19 mouse cellular contexts compared by ENCODE assay signal in genomic region chr6:91108301-91108916, GRCm38 (mm10). TPM values are rescaled to one million over a fixed set of nuclear protein-coding genes. Genes with fewer than 3 reads are reported as not detected.
A peak's percentile ranks its signal among the peaks of the same experiment; 100 is the strongest.
DNase-seq lines count a peak whose midpoint lies in the region; ATAC-seq and TF ChIP-seq lines count a peak whose summit lies in the region.
"Had no signal": no experiment of that assay in that cellular context is flagged by ENCODE, and none has a peak within 500 bp of the region (broad histone marks: within the 10 kb centered on the region; RNA-seq: fewer than 3 reads in every experiment).

No protein-coding gene starts in this region.

- WGBS in heart, embryonic 16.5 days: 72% methylated on average over 3 of the region's 3 CpGs
- 65% methylated on average over 3 of the region's 3 CpGs for WGBS in lung, embryonic 14.5 days

- H3K27ac ChIP-seq in heart, embryonic 16.5 days (ENCODE audit: low read length): peak overlapping the region; percentile 35; the same call in 1 of the 2 replicates
- no peak overlapping the region for H3K27ac ChIP-seq in lung, embryonic 14.5 days (ENCODE audit: low read depth)
- H3K27ac ChIP-seq: forebrain, embryonic 13.5 days; layer of hippocampus, adult 2 months; liver, embryonic 15.5 days had no signal

- no peak overlapping the region for H3K4me3 ChIP-seq in heart, embryonic 16.5 days (ENCODE audit: low read length)
- no peak overlapping the region for H3K4me3 ChIP-seq in lung, embryonic 14.5 days (ENCODE audit: low read depth, low read length)
- H3K4me3 ChIP-seq: forebrain, embryonic 13.5 days; layer of hippocampus, adult 2 months; liver, embryonic 15.5 days had no signal

- no peak for ATAC-seq in heart, embryonic 16.5 days (replicated peaks; ENCODE audit: extremely low read depth, insufficient read depth, low FRiP score)
- no peak for ATAC-seq in lung, embryonic 14.5 days (ENCODE audit: insufficient read depth)
- ATAC-seq: forebrain, embryonic 13.5 days; intestine, postnatal 0 days had no signal

- H3K27me3 ChIP-seq in heart, embryonic 16.5 days (ENCODE audit: control insufficient read depth, insufficient read depth, low read length): no peaks in the 10 kb centered on the region
- no peaks in the 10 kb centered on the region for H3K27me3 ChIP-seq in lung, embryonic 14.5 days (ENCODE audit: insufficient read depth, low read length)
- H3K27me3 ChIP-seq: forebrain, embryonic 13.5 days; liver, embryonic 15.5 days had no signal

- intact Hi-C loops in heart, postnatal 25 days (cut with DNase I): no loop called here

- H3K4me1 ChIP-seq in heart, embryonic 16.5 days (ENCODE audit: control insufficient read depth, insufficient read depth, low read length): peaks cover 10% of the 10 kb centered on the region
- peaks cover 6% of the 10 kb centered on the region; the same call in 1 of the 2 replicates for H3K4me1 ChIP-seq in lung, embryonic 14.5 days (ENCODE audit: insufficient read depth)

- no peak for TF ChIP-seq CTCF in lung, embryonic 14.5 days (IDR thresholded peaks at IDR 0.05; ENCODE audit: low read depth)

- no peak overlapping the region for H3K4me2 ChIP-seq in heart, embryonic 16.5 days (ENCODE audit: low read depth, low read length)
- H3K4me2 ChIP-seq in lung, embryonic 14.5 days: no peak overlapping the region
- H3K4me2 ChIP-seq: forebrain, embryonic 13.5 days; heart, embryonic 11.5 days; liver, embryonic 15.5 days had no signal

- no peaks in the 10 kb centered on the region for H3K9me3 ChIP-seq in heart, embryonic 16.5 days (replicated peaks; ENCODE audit: control insufficient read depth, low read length)
- H3K9me3 ChIP-seq in lung, embryonic 14.5 days (ENCODE audit: low read depth, low read length): no peaks in the 10 kb centered on the region
- H3K9me3 ChIP-seq: forebrain, embryonic 13.5 days; G1E; liver, embryonic 15.5 days had no signal

- DNase-seq in heart, postnatal 25 days (ENCODE audit: low spot score): no peak
- DNase-seq in lung, embryonic 14.5 days: peak; percentile 17
- no peak for DNase-seq in lung, postnatal 25 days (ENCODE audit: low spot score)
- peak; percentile 40 for DNase-seq in CD4-positive helper T cell, adult 2 months (ENCODE audit: low read depth, low spot score)
- peak; percentile 58 for DNase-seq in induced T-regulatory cell, adult 2 months (ENCODE audit: low read depth)
- no peak for DNase-seq in kidney, postnatal 10 days
- DNase-seq: cerebellum, postnatal 25 days; heart, postnatal 36 days; lung, postnatal 36 days; right cerebral cortex, adult 18-20 months; spleen, adult 18-20 months had no signal

- H3K36me3 ChIP-seq in heart, embryonic 16.5 days (ENCODE audit: control insufficient read depth, insufficient read depth): no peaks in the 10 kb centered on the region
- H3K36me3 ChIP-seq in lung, embryonic 14.5 days (ENCODE audit: insufficient read depth): no peaks in the 10 kb centered on the region

- H3K9ac ChIP-seq in heart, embryonic 16.5 days (ENCODE audit: low read length): no peak overlapping the region
- H3K9ac ChIP-seq in lung, embryonic 14.5 days: no peak overlapping the region
- H3K9ac ChIP-seq: forebrain, embryonic 13.5 days; liver, embryonic 15.5 days had no signal

RNA-seq across cellular contexts. Expression of gene Nup210, which starts 8.2 kb away (rescaled TPM):
- polyA plus RNA-seq in heart, embryonic 16.5 days (2015; fragmentation: Nextera tagmentation; extraction: Ambion mirVana): 10.9 and 11.2 TPM in 2 replicates
- 1 to 10 TPM; 2.4 to 3.3 TPM for total RNA-seq in heart, postnatal 25 days (2021)
- polyA plus RNA-seq in lung, embryonic 14.5 days (2014; fragmentation: Nextera tagmentation; extraction: Ambion mirVana): 30.8 and 35.3 TPM in 2 replicates
- polyA plus RNA-seq: C2C12 had no signal

RNA-seq across cellular contexts. Expression of gene Hdac11, which starts 48.1 kb away (rescaled TPM):
- 10.8 and 12.4 TPM in 2 replicates for polyA plus RNA-seq in heart, embryonic 16.5 days (2015; fragmentation: Nextera tagmentation; extraction: Ambion mirVana)
- total RNA-seq in heart, postnatal 25 days (2021): 10 to 100 TPM; 13.0 to 15.1 TPM
- 8.1 and 8.8 TPM in 2 replicates for polyA plus RNA-seq in lung, embryonic 14.5 days (2014; fragmentation: Nextera tagmentation; extraction: Ambion mirVana)

Comparison
In these comparisons a context has a peak if more than half of its experiments do, and no peak if none do; other contexts are left out.
1. DNase-seq: peak in lung, embryonic 14.5 days (single experiment), CD4-positive helper T cell, adult 2 months (single experiment) and induced T-regulatory cell, adult 2 months (single experiment); none in heart, postnatal 25 days (single experiment), lung, postnatal 25 days (single experiment) and kidney, postnatal 10 days (single experiment).